Mouse (Mus musculus) MEL (cell line): ENCODE measurements around the gene Eloa. TPM values are rescaled to one million over a fixed set of nuclear protein-coding genes. Genes with fewer than 3 reads are reported as not detected.

Experiments
- DNase-seq: peaks from one replicate; pipeline ENCODE4 v3.0.0; 2011; ENCODE audit warnings: low read depth, low spot score
- H3K27ac ChIP-seq: 2 replicates; pipeline ENCODE4 v1.5.1; 2012; ENCODE audit warnings: low read depth, mild to moderate bottlenecking, control low read depth, low read length, moderate library complexity; ENCODE audit not compliant: control insufficient read depth
- H3K27me3 ChIP-seq, 2 experiments: fragments of 150-350 bp in 1 of 2; sonication (generic) in 1 of 2; 2 replicates each; pipeline ENCODE4 v1.6.1; 2012; ENCODE audit warnings: low read length in 2 of 2, mild to moderate bottlenecking in 2 of 2, improper control_type of control experiment in 1 of 2, moderate library complexity in 1 of 2; ENCODE audit not compliant: insufficient read depth in 2 of 2, control insufficient read depth in 1 of 2
- H3K36me3 ChIP-seq, 2 experiments: 2 replicates each; pipeline ENCODE4 v1.6.1; 2012 to 2014; ENCODE audit warnings: low read length in 2 of 2, improper control_type of control experiment in 1 of 2, inconsistent platforms in 1 of 2, mild to moderate bottlenecking in 1 of 2; ENCODE audit not compliant: insufficient read depth in 2 of 2, control insufficient read depth in 1 of 2
- H3K4me1 ChIP-seq, 2 experiments: fragments of 150-350 bp in 1 of 2; sonication (generic) in 1 of 2; 2 replicates each; pipeline ENCODE4 v1.6.1; 2012; ENCODE audit warnings: low read length in 2 of 2, improper control_type of control experiment in 1 of 2, mild to moderate bottlenecking in 1 of 2; ENCODE audit not compliant: insufficient read depth in 2 of 2, control insufficient read depth in 1 of 2
- H3K4me3 ChIP-seq, 2 experiments: fragments of 150-350 bp in 1 of 2; sonication (generic) in 1 of 2; 2 replicates each; pipeline ENCODE4 v1.5.1; 2012; ENCODE audit warnings: low read depth in 2 of 2, low read length in 2 of 2, mild to moderate bottlenecking in 2 of 2, moderate library complexity in 2 of 2, control low read depth in 1 of 2, improper control_type of control experiment in 1 of 2; ENCODE audit not compliant: control insufficient read depth in 1 of 2, insufficient read depth in 1 of 2
- H3K79me2 ChIP-seq: 2 replicates; pipeline ENCODE4 v1.6.1; 2012; ENCODE audit warnings: mild to moderate bottlenecking, low read length, moderate library complexity; ENCODE audit not compliant: control insufficient read depth, poor library complexity, insufficient read depth
- H3K9ac ChIP-seq: 2 replicates; pipeline ENCODE4 v1.6.1; 2012; ENCODE audit warnings: low read depth, mild to moderate bottlenecking, control low read depth, low read length, moderate library complexity; ENCODE audit not compliant: control insufficient read depth, poor library complexity, severe bottlenecking
- H3K9me3 ChIP-seq: fragments of 150-350 bp; sonication (generic); replicated peaks from 2 replicates; pipeline ENCODE4 v1.6.1; 2012; ENCODE audit warnings: mild to moderate bottlenecking, low read length, improper control_type of control experiment, moderate library complexity; ENCODE audit not compliant: insufficient read depth
- CHD1 ChIP-seq: IDR thresholded peaks from 2 replicates; pipeline ENCODE4 v1.6.1; 2012; ENCODE audit warnings: low read depth, mild to moderate bottlenecking, inconsistent platforms, low read length, improper control_type of control experiment
- CTCF ChIP-seq, 3 experiments: IDR thresholded peaks in 2 of 3; conservative IDR thresholded peaks in 1 of 3; 2 replicates each; pipeline ENCODE4 v1.5.1; 2011 to 2012; ENCODE audit warnings: low read length in 3 of 3, low read depth in 2 of 3, mild to moderate bottlenecking in 2 of 3, improper control_type of control experiment in 1 of 3, inconsistent platforms in 1 of 3, mixed read lengths in 1 of 3, moderate library complexity in 1 of 3; ENCODE audit not compliant: control insufficient read depth in 1 of 3, insufficient read depth in 1 of 3, poor library complexity in 1 of 3, severe bottlenecking in 1 of 3
- ELF1 ChIP-seq: IDR thresholded peaks from 2 replicates; pipeline ENCODE4 v1.6.1; 2014; ENCODE audit warnings: low read depth, mild to moderate bottlenecking, inconsistent platforms, low read length, improper control_type of control experiment, moderate library complexity
- GATA1 ChIP-seq: IDR thresholded peaks from 2 replicates; pipeline ENCODE4 v1.6.1; 2011; ENCODE audit warnings: low read depth, low read length, improper control_type of control experiment
- HCFC1 ChIP-seq: IDR thresholded peaks from 2 replicates; pipeline ENCODE4 v1.6.1; 2012; ENCODE audit warnings: low read depth, mild to moderate bottlenecking, inconsistent platforms, low read length, improper control_type of control experiment, moderate library complexity
- MAFK ChIP-seq: IDR thresholded peaks from 2 replicates; pipeline ENCODE4 v1.6.1; 2011; ENCODE audit warnings: low read depth, mild to moderate bottlenecking, low read length, improper control_type of control experiment, borderline replicate concordance
- MAX ChIP-seq: IDR thresholded peaks from 2 replicates; pipeline ENCODE4 v1.6.1; 2011; ENCODE audit warnings: low read length, improper control_type of control experiment
- MYC ChIP-seq: IDR thresholded peaks from 2 replicates; pipeline ENCODE4 v1.6.1; 2011; ENCODE audit warnings: low read depth, mild to moderate bottlenecking, low read length, improper control_type of control experiment, moderate library complexity
- POLR2AphosphoS2 ChIP-seq: IDR thresholded peaks from 2 replicates; pipeline ENCODE4 v1.6.1; 2011; ENCODE audit warnings: low read length, improper control_type of control experiment
- RAD21 ChIP-seq: IDR thresholded peaks from 2 replicates; pipeline ENCODE4 v1.6.1; 2011; ENCODE audit warnings: mild to moderate bottlenecking, low read depth, low read length, improper control_type of control experiment
- SIN3A ChIP-seq: IDR thresholded peaks from 2 replicates; pipeline ENCODE4 v1.6.1; 2012; ENCODE audit warnings: low read length, improper control_type of control experiment, inconsistent platforms
- TAL1 ChIP-seq: IDR thresholded peaks from 2 replicates; pipeline ENCODE4 v1.6.1; 2012; ENCODE audit warnings: mild to moderate bottlenecking, inconsistent platforms, low read length, moderate library complexity, mixed read lengths
- TBP ChIP-seq: IDR thresholded peaks from 2 replicates; pipeline ENCODE4 v1.8.0; 2011; ENCODE audit warnings: low read depth, low read length, improper control_type of control experiment
- TCF12 ChIP-seq: IDR thresholded peaks from 2 replicates; pipeline ENCODE4 v1.6.1; 2014; ENCODE audit warnings: low read depth, mild to moderate bottlenecking, inconsistent platforms, low read length, improper control_type of control experiment, moderate library complexity
- UBTF ChIP-seq: IDR thresholded peaks from 2 replicates; pipeline ENCODE4 v1.6.1; 2012; ENCODE audit warnings: low read depth, mild to moderate bottlenecking, inconsistent platforms, low read length, improper control_type of control experiment, moderate library complexity, borderline replicate concordance; ENCODE audit not compliant: insufficient read depth
- USF2 ChIP-seq, 2 experiments: IDR thresholded peaks; 2 replicates each; pipeline ENCODE4 v1.6.1; 2011 to 2012; ENCODE audit warnings: improper control_type of control experiment in 2 of 2, low read length in 2 of 2, borderline replicate concordance in 1 of 2, inconsistent platforms in 1 of 2, low read depth in 1 of 2, mild to moderate bottlenecking in 1 of 2; ENCODE audit not compliant: insufficient read depth in 1 of 2
- ZC3H11A ChIP-seq: IDR thresholded peaks from 2 replicates; pipeline ENCODE4 v1.6.1; 2012; ENCODE audit warnings: low read depth, mild to moderate bottlenecking, inconsistent platforms, low read length, improper control_type of control experiment
- ZNF384 ChIP-seq: IDR thresholded peaks from 2 replicates; pipeline ENCODE4 v1.6.1; 2012; ENCODE audit warnings: low read depth, mild to moderate bottlenecking, inconsistent platforms, low read length, improper control_type of control experiment
- polyA plus RNA-seq, 2 experiments: library from polyadenylated mRNA; stranded (reverse) in 1 of 2; unstranded in 1 of 2; fragments of >175 nt in 1 of 2; fragments of >200 nt in 1 of 2; gene quantifications; 2 replicates each; pipeline versions ENCODE4 v1.2.1 to v1.2.4; 2012; ENCODE audit warnings: low replicate concordance in 2 of 2, low read depth in 1 of 2; ENCODE audit not compliant: insufficient read length in 2 of 2, insufficient read depth in 1 of 2, missing spikeins in 1 of 2
- total RNA-seq: library from RNA; depleted of rRNA; stranded (reverse); fragments of 300-350 nt; gene quantifications from 2 replicates; pipeline ENCODE4 v1.2.3, GENCODE M21; 2012

The Eloa gene
- total and polyA plus RNA-seq, 3 experiments = 30.8 to 41.4 (median 34.1) TPM

- TF ChIP-seq TAL1 = no peak
- TF ChIP-seq ELF1 = no peak
- TF ChIP-seq SIN3A = no peak
- TF ChIP-seq GATA1 = no peak
- no peak for TF ChIP-seq RAD21
- TF ChIP-seq CTCF (IDR thresholded peaks at IDR 0.05 in 2 of 3, conservative IDR thresholded peaks at IDR 0.05 in 1 of 3; ENCODE audit: control insufficient read depth in 1 of 3, insufficient read depth in 1 of 3, low read depth in 2 of 3, low read length in 3 of 3, poor library complexity in 1 of 3, severe bottlenecking in 1 of 3) = no peak
- TF ChIP-seq TCF12 = no peak
- no peak for TF ChIP-seq TBP
- no peak for TF ChIP-seq POLR2AphosphoS2
- no peak for TF ChIP-seq HCFC1
- TF ChIP-seq UBTF = no peak
- TF ChIP-seq ZC3H11A = no peak
- no peak for TF ChIP-seq ZNF384
- no peak for TF ChIP-seq MYC
- TF ChIP-seq MAFK = no peak
- no peaks in the 10 kb centered on the region; the same call in 1 of the 2 replicates for H3K79me2 ChIP-seq
These were observed 14.7 kb downstream of the Eloa start for GRCm38 (mm10) chr4:136006821-136007220.

GRCm38 (mm10) chr4:136004921-136005320, 16.6 kb downstream of the Eloa start:
- Histone ChIP-seq H3K36me3 (peaks cover 5 to 26% of the 10 kb centered on the region in 2 experiments), H3K4me1 (peaks cover 0 to 3% of the 10 kb centered on the region in 2 experiments; a peak in 1 of 4 replicates), H3K9me3 (no peaks in the 10 kb centered on the region), H3K79me2 (no peaks in the 10 kb centered on the region), H3K27ac (no peak overlapping the region), H3K27me3 (no peaks in the 10 kb centered on the region), H3K9ac (no peak overlapping the region), H3K4me3 (no peak overlapping the region)
- TF ChIP-seq MAX = no peak
- no peak for TF ChIP-seq GATA1
- no peak for TF ChIP-seq CHD1
- TF ChIP-seq MAFK = no peak
- TF ChIP-seq CTCF (IDR thresholded peaks at IDR 0.05 in 2 of 3, conservative IDR thresholded peaks at IDR 0.05 in 1 of 3; ENCODE audit: control insufficient read depth in 1 of 3, insufficient read depth in 1 of 3, low read depth in 2 of 3, low read length in 3 of 3, poor library complexity in 1 of 3, severe bottlenecking in 1 of 3) = no peak
- no peak for TF ChIP-seq USF2 (IDR thresholded peaks at IDR 0.05; ENCODE audit: borderline replicate concordance in 1 of 2, insufficient read depth in 1 of 2, low read depth in 1 of 2, low read length in 2 of 2)
- no peak for DNase-seq

More at GRCm38 (mm10) chr4:136006821-136007220, 14.7 kb downstream of the Eloa start:
- H3K4me1 ChIP-seq = peaks cover 0 to 3% of the 10 kb centered on the region in 2 experiments; a peak in 1 of 4 replicates
- no peaks in the 10 kb centered on the region for H3K9me3 ChIP-seq
- peak; percentile 45 for DNase-seq
- H3K27me3 ChIP-seq = no peaks in the 10 kb centered on the region
- peaks cover 5 to 40% of the 10 kb centered on the region in 2 experiments for H3K36me3 ChIP-seq
- H3K27ac ChIP-seq = no peak overlapping the region
- no peak overlapping the region for H3K9ac ChIP-seq
- no peak overlapping the region for H3K4me3 ChIP-seq
